Mouse (Mus musculus): ENCODE data around the gene Fbln2. TPM values are rescaled to one million over a fixed set of nuclear protein-coding genes. Genes with fewer than 3 reads are reported as not detected.

Gene Fbln2
- polyA plus RNA-seq, 1 experiment from 2014 or later, result 30.7 TPM

DNA sequence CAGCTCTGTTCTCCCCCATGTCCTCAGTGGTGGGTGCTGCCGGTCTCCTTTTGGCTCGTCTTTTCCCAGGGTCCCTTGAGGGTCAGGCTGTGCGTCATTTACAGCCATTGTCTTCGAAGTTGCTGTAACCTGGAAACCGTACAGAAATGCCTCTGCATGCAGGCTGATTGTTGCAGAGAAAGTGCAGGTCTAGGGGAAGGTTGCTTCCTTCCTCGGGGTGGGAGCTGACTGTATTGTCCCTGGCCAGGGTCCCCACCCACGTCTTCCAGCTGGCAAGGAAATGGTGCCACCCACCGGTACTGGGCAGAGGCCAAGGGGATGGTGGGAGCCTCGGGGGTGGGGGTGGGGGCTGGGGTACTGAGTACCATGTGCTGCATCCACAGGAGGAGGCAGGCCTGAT is 6.2 kb downstream of the Fbln2 start:
- no peaks in the 10 kb centered on the region for H3K9me3 ChIP-seq
- no peaks in the 10 kb centered on the region for H3K36me3 ChIP-seq
- no peak overlapping the region for H3K4me3 ChIP-seq
- peaks cover 7% of the 10 kb centered on the region; the same call in 1 of the 2 replicates for H3K4me1 ChIP-seq
- ATAC-seq (ENCODE audit: low FRiP score, low read depth), result no peak
- no peak overlapping the region for H3K9ac ChIP-seq
- H3K27ac ChIP-seq, result no peak overlapping the region
- H3K27me3 ChIP-seq (replicated peaks), result peaks cover under 1% of the 10 kb centered on the region; the same call in 1 of the 2 replicates
- H3K4me2 ChIP-seq (replicated peaks), result no peak overlapping the region
- 47% methylated on average over 9 of the region's 9 CpGs for WGBS

DNA sequence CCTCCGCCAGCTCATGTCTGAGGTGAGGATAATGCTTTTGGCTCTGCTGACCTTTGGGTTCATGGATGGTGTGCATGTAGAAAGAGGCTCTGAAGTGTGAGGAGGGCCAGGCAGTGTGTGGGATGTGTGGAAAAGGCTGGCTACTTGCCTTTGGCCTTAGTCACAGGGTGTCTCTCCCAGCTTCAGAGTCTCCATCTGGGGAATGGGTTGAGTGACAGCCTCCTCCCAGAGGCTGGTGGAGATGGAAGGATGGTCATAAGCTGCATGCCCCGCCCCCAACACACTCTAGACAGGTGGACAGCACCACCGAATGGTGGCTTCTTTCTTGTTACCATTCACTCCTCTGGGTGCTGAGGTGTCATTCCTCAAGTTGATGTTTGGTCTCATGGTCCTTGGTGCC is 6.6 kb downstream of the Fbln2 start:
- no peaks in the 10 kb centered on the region for H3K27me3 ChIP-seq (replicated peaks)
- no peaks in the 10 kb centered on the region for H3K36me3 ChIP-seq
- H3K4me1 ChIP-seq, result peaks cover 7% of the 10 kb centered on the region; the same call in 1 of the 2 replicates
- no peak overlapping the region for H3K27ac ChIP-seq
- H3K4me3 ChIP-seq, result no peak overlapping the region
- no peak overlapping the region for H3K4me2 ChIP-seq (replicated peaks)
- no peaks in the 10 kb centered on the region for H3K9me3 ChIP-seq
- no peak for ATAC-seq (ENCODE audit: low FRiP score, low read depth)
- WGBS, result 83% methylated on average over 3 of the region's 3 CpGs
- no peak overlapping the region for H3K9ac ChIP-seq

DNA sequence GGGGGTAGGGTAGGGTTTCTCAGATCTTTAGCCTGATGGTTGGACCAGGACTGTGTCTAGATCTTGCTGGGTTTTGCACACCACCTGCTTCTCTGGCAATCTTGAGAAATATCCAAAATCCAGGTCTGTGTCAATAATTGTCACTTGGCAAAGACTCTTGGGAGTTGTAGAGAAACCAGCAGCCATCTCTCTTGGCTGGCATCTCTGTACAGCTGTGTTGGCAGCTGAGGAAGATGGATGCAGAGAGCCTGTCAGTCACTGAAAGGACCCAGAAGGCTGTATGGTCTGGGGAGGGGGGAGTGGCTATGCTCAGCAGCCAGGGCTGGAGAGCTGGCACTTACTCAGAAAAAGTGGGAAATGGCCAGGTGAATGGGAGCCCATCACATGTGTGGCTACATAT is 7.8 kb downstream of the Fbln2 start:
- Histone ChIP-seq H3K4me1 (peaks cover 7% of the 10 kb centered on the region; the same call in 1 of the 2 replicates), H3K4me2 (replicated peaks) (no peak overlapping the region), H3K27me3 (replicated peaks) (no peaks in the 10 kb centered on the region), H3K36me3 (no peaks in the 10 kb centered on the region), H3K9me3 (no peaks in the 10 kb centered on the region), H3K4me3 (no peak overlapping the region), H3K9ac (no peak overlapping the region), H3K27ac (no peak overlapping the region)
- ATAC-seq (ENCODE audit: low FRiP score, low read depth), result no peak

DNA sequence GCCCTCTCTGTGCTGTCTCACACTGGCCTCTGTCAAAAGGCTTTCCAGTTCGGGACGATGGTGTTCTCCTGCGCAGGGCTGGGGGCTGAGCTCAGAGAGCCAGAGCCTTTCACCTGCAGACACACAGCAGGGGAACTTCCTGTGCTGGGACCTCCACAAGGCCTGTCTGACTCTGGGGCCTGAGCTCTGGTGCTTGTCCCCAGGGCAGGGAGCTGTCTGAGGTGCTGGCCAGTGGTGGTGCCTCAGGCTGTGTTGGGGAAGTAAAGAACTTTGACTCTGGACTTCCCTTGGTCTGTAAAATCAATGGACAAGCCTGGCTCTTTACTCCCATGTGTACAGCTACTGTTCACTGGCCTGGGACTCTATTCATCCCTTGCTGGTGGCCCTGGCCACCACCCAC is 8.8 kb downstream of the Fbln2 start:
- Histone ChIP-seq H3K27ac (no peak overlapping the region), H3K36me3 (no peaks in the 10 kb centered on the region), H3K4me3 (no peak overlapping the region), H3K4me2 (replicated peaks) (no peak overlapping the region), H3K9ac (no peak overlapping the region), H3K9me3 (no peaks in the 10 kb centered on the region), H3K27me3 (replicated peaks) (no peaks in the 10 kb centered on the region), H3K4me1 (peaks cover 7% of the 10 kb centered on the region; the same call in 1 of the 2 replicates)
- 7% methylated on average over 3 of the region's 3 CpGs for WGBS
- no peak for ATAC-seq (ENCODE audit: low FRiP score, low read depth)

DNA sequence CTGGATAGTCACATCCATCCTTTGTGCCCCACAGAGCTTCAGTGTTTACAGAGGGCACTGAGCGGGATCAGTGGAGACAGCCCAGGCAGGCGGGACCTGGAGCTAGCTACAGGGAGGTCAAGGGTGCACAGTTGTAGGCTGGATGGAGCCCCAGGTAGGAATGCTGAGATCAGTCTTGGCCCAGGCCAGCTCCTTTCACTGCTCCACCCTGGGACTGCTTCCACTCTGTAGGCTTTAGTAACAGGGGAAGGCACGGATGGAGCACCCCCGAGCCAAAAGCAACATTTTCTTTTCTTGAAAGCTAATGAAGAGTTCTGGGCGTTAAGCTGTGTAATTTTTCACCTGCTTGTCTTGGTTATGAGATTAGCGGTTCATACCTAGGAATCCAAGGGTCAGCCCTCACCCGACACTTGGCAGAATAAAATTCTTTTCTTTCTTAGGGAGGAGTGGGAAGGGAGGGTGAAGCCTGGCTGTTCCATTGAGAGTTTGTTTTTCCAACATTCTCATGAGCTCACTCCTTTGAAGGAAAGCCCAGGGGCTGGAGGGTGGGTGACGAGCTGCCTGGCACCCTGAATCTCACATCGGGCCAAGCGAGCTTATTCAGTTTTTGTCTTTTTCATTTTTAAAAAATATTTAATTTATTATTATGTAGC is 10.6 kb downstream of the Fbln2 start:
- ATAC-seq (ENCODE audit: low FRiP score, low read depth), result no peak
- H3K4me2 ChIP-seq (replicated peaks), result no peak overlapping the region
- 86% methylated on average over 10 of the region's 10 CpGs for whole genome bisulfite sequencing
- peaks cover 7% of the 10 kb centered on the region; the same call in 1 of the 2 replicates for H3K4me1 ChIP-seq
- no peak overlapping the region for H3K27ac ChIP-seq
- H3K27me3 ChIP-seq (replicated peaks), result no peaks in the 10 kb centered on the region
- H3K9me3 ChIP-seq, result no peaks in the 10 kb centered on the region
- H3K9ac ChIP-seq, result no peak overlapping the region
- H3K4me3 ChIP-seq, result no peak overlapping the region
- H3K36me3 ChIP-seq, result no peaks in the 10 kb centered on the region

DNA sequence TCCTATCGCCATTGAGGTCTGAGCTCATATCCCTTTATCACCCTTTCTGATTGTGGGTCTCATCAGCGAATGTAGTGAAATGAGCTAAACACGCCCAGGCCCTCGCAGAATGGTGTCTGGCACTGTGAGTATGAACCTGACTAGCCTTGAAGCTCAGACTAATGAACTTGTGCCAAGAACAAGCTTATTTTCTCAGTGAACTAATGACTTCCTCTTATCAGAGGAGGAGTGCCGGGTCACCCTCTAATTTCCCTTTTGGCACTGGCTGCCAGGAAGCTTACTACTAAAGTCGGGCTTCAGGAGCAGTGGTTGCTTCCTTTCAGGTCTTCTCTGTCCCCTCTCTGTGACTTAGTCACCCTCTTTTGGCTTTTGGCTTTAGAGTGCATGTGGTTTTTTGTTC is 12.7 kb downstream of the Fbln2 start:
- Histone ChIP-seq H3K9ac (no peak overlapping the region), H3K27me3 (replicated peaks) (no peaks in the 10 kb centered on the region), H3K4me2 (replicated peaks) (no peak overlapping the region), H3K9me3 (no peaks in the 10 kb centered on the region), H3K27ac (no peak overlapping the region), H3K4me1 (no peaks in the 10 kb centered on the region), H3K4me3 (no peak overlapping the region), H3K36me3 (no peaks in the 10 kb centered on the region)
- no peak for ATAC-seq (ENCODE audit: low FRiP score, low read depth)
- WGBS, result 89% methylated on average over 6 of the region's 6 CpGs

DNA sequence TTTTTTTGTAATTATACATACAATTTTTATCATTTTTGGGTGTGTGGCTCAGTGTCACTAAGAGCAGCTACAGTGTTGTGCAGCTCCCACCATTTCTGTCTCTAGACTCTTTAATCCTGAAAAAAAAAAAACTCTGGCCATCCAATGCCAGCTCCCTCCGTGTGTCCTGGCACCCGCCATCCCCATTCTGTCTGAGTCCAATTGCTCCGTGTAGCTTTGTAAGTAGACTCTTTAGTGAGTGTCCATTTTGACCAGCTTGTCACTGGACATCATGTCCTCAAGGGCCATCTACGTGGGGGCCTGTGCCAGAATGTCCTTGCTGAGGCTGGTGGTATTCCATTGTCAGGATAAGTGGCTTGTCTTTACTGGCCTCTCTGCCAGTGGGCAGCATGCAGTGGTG is 13.1 kb downstream of the Fbln2 start:
- Histone ChIP-seq H3K4me3 (no peak overlapping the region), H3K4me1 (no peaks in the 10 kb centered on the region), H3K27me3 (replicated peaks) (no peaks in the 10 kb centered on the region), H3K36me3 (no peaks in the 10 kb centered on the region), H3K4me2 (replicated peaks) (no peak overlapping the region), H3K9ac (no peak overlapping the region), H3K9me3 (no peaks in the 10 kb centered on the region), H3K27ac (no peak overlapping the region)
- no peak for ATAC-seq (ENCODE audit: low FRiP score, low read depth)
- WGBS, result 82% methylated on average over 4 of the region's 4 CpGs

DNA sequence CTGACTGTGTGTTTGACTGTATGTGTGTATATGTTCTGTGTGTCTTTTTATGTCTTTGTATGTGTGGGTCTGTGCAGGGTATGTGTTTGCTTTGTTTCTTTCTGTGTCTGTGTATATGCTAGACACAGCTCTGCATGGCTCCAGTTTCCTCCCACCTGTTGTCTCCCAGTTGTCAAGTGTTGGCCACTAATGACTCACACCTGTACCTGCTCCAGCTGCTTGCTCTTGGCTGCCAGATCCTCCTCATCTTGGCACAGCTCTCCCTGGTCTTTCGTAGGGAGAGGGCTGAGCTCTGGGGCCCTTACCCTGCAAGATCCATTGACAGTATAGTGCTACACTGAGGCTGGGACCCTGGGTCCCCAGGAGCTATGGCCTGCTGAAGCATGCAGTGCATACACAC is 13.8 kb downstream of the Fbln2 start:
- H3K27me3 ChIP-seq (replicated peaks), result no peaks in the 10 kb centered on the region
- no peaks in the 10 kb centered on the region for H3K4me1 ChIP-seq
- H3K9me3 ChIP-seq, result no peaks in the 10 kb centered on the region
- H3K27ac ChIP-seq, result no peak overlapping the region
- H3K36me3 ChIP-seq, result no peaks in the 10 kb centered on the region
- no peak overlapping the region for H3K9ac ChIP-seq
- 93% methylated on average over 1 of the region's 1 CpGs for WGBS
- no peak overlapping the region for H3K4me2 ChIP-seq (replicated peaks)
- no peak overlapping the region for H3K4me3 ChIP-seq
- ATAC-seq (ENCODE audit: low FRiP score, low read depth), result no peak

DNA sequence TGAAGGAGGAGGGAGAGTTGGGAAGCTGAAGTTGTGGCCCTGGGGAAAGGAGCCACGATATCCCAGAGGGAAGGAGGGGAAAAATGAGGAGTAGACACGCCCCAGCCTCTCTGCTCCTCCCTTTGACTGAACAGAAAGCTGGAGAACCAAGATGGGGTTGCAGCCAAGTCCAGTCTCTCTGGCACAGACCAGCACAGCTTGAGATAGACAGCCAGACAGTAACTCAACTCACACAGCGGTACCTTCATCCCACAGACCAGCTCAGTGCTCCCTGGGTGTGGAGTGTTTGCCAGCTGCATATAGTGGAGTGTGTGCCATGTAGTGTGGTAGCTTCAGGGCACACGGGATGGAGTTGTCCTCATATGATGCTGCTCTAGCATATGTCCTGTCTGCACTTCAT is 16.7 kb downstream of the Fbln2 start:
- Histone ChIP-seq H3K27me3 (replicated peaks) (no peaks in the 10 kb centered on the region), H3K27ac (no peak overlapping the region), H3K9ac (no peak overlapping the region), H3K4me2 (replicated peaks) (no peak overlapping the region), H3K9me3 (no peaks in the 10 kb centered on the region), H3K4me3 (no peak overlapping the region), H3K36me3 (no peaks in the 10 kb centered on the region), H3K4me1 (no peaks in the 10 kb centered on the region)
- no peak for ATAC-seq (ENCODE audit: low FRiP score, low read depth)
- 70% methylated on average over 4 of the region's 4 CpGs for WGBS

DNA sequence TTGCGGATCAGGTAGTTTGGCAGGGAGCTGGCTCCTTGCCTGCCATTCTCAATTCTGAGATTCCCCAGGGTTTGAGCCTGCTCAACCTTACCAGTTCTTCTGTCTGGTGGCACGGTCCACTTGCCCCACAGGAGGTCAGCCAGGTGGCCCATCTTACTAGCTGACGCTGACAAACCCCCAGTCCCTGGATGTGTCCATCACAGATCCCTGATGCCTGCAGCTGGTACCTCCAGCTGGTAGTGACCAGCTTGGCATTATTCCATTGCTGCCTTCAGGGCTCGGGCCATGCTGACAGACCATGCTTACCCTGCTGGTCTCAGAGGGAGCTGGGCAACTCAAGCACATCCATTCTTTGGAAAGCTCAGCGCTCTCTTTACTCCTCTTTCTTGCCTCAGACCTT is 18.7 kb downstream of the Fbln2 start:
- Histone ChIP-seq H3K27me3 (replicated peaks) (no peaks in the 10 kb centered on the region), H3K4me3 (no peak overlapping the region), H3K36me3 (no peaks in the 10 kb centered on the region), H3K9me3 (no peaks in the 10 kb centered on the region), H3K4me1 (peaks cover 7% of the 10 kb centered on the region), H3K27ac (no peak overlapping the region), H3K4me2 (replicated peaks) (no peak overlapping the region), H3K9ac (no peak overlapping the region)
- WGBS, result 92% methylated on average over 5 of the region's 5 CpGs
- ATAC-seq (ENCODE audit: low FRiP score, low read depth), result no peak

DNA sequence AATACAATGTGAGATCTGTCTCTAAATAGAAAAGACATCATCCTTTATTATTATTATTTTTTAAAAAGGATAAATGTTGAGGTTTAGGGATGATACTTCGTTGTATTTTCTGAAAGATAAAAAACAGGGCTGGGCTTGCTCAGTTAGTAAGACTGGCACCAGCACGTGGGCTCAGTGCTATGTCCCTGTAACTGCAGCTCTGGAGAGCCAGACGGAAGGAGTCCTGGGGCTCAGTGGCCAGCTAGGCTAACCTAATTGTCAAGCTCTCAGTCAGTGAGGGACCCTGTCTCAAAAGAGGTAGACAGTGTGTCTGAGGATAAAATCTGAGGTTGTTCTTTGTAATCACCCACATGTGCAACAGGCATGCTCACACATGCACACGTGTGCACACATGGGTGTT is 19.3 kb downstream of the Fbln2 start:
- no peak for ATAC-seq (ENCODE audit: low FRiP score, low read depth)
- peaks cover 12% of the 10 kb centered on the region for H3K4me1 ChIP-seq

DNA sequence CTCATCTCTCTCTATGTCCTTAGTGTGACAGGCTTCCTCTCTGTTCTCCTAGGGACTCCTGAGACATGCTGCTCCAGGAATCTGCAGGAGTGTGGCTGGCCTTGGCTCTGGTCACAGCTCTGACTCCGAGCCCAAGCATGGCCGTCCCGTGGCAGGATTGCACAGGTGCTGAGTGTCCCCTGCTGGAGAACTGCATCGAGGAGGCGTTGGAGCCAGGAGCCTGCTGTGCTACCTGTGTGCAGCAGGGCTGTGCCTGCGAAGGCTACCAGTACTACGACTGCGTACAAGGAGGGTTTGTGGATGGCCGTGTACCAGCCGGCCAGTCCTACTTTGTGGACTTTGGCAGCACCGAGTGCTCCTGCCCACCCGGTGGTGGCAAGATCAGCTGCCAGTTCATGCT is 20.8 kb downstream of the Fbln2 start:
- no peak for ATAC-seq (ENCODE audit: low FRiP score, low read depth)
- WGBS, result 88% methylated on average over 12 of the region's 12 CpGs
- H3K4me3 ChIP-seq, result no peak overlapping the region
- H3K9me3 ChIP-seq, result no peaks in the 10 kb centered on the region
- H3K27me3 ChIP-seq (replicated peaks), result no peaks in the 10 kb centered on the region
- no peaks in the 10 kb centered on the region for H3K36me3 ChIP-seq
- no peak overlapping the region for H3K4me2 ChIP-seq (replicated peaks)
- H3K27ac ChIP-seq, result no peak overlapping the region
- H3K4me1 ChIP-seq, result peaks cover 16% of the 10 kb centered on the region
- no peak overlapping the region for H3K9ac ChIP-seq

More for the DNA sequence above, 19.3 kb downstream of the Fbln2 start:
- Histone ChIP-seq H3K9me3 (no peaks in the 10 kb centered on the region), H3K36me3 (no peaks in the 10 kb centered on the region), H3K4me2 (replicated peaks) (no peak overlapping the region), H3K9ac (no peak overlapping the region), H3K27ac (no peak overlapping the region), H3K4me3 (no peak overlapping the region), H3K27me3 (replicated peaks) (no peaks in the 10 kb centered on the region)
- WGBS, result 86% methylated on average over 4 of the region's 4 CpGs

DNA sequence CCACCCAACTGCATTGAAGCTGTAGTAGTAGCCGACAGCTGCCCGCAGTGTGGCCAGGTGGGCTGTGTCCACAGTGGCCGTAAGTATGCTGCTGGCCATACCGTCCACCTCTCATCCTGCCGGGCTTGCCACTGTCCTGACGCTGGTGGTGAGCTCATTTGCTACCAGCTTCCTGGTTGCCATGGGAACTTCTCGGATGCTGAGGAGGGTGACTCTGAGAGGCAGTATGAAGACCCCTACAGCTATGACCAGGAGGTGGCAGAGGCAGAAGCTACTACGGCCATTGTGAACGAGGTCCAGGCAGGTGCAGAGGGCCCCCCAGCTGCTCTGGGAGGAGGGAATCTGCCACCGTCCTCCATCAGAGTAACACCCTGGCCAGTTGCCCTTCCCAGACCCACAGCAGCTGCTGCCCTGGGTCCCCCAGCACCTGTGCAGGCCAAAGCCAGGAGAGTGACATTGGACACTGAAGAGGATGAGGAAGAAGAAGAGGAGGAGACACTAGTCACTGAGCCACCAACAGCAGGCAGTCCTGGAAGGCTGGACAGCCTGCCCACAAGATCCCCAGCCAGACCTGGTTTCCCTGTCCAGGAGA is 21.3 kb downstream of the Fbln2 start:
- 62% methylated on average over 10 of the region's 10 CpGs for WGBS
- H3K4me1 ChIP-seq, result peaks cover 16% of the 10 kb centered on the region
- H3K4me2 ChIP-seq (replicated peaks), result no peak overlapping the region
- no peaks in the 10 kb centered on the region for H3K36me3 ChIP-seq
- no peaks in the 10 kb centered on the region for H3K9me3 ChIP-seq
- H3K27me3 ChIP-seq (replicated peaks), result no peaks in the 10 kb centered on the region
- ATAC-seq (ENCODE audit: low FRiP score, low read depth), result no peak
- no peak overlapping the region for H3K27ac ChIP-seq
- no peak overlapping the region for H3K4me3 ChIP-seq
- H3K9ac ChIP-seq, result no peak overlapping the region
